Comparison of ENCODE assay signal across 32 mouse cellular contexts in genomic region chr12:80751556-80751955, GRCm38 (mm10). TPM values are rescaled to one million over a fixed set of nuclear protein-coding genes. Genes with fewer than 3 reads are reported as not detected.
"Had no signal": no experiment of that assay in that cellular context is flagged by ENCODE, and none has a peak within 500 bp of the region (broad histone marks: within the 10 kb centered on the region; RNA-seq: fewer than 3 reads in every experiment).

No protein-coding gene starts in this region.

- H3K27ac ChIP-seq: gastrocnemius, adult 2 months; heart, embryonic 10.5 days; hindbrain, embryonic 13.5 days; hindbrain, embryonic 15.5 days; hindbrain, postnatal 0 days; kidney, embryonic 15.5 days; kidney, postnatal 0 days; limb, embryonic 13.5 days; limb, embryonic 15.5 days; liver, embryonic 12.5 days; liver, embryonic 14.5 days had no signal

- H3K36me3 ChIP-seq: heart, embryonic 10.5 days; heart, embryonic 12.5 days; kidney, embryonic 15.5 days; limb, embryonic 13.5 days; limb, embryonic 15.5 days; liver, embryonic 12.5 days had no signal

- H3K9ac ChIP-seq: heart, embryonic 12.5 days; hindbrain, embryonic 13.5 days; hindbrain, embryonic 15.5 days; kidney, embryonic 15.5 days; limb, embryonic 13.5 days; limb, embryonic 15.5 days; liver, embryonic 12.5 days; liver, embryonic 14.5 days had no signal

- H3K4me1 ChIP-seq: heart, embryonic 10.5 days; kidney, embryonic 15.5 days; limb, embryonic 13.5 days; limb, embryonic 15.5 days; liver, embryonic 12.5 days had no signal

- H3K4me3 ChIP-seq: gastrocnemius, adult 2 months; heart, embryonic 10.5 days; heart, embryonic 12.5 days; hindbrain, embryonic 13.5 days; hindbrain, embryonic 15.5 days; kidney, embryonic 15.5 days; limb, embryonic 13.5 days; limb, embryonic 15.5 days; liver, embryonic 12.5 days had no signal

- H3K27me3 ChIP-seq: hindbrain, embryonic 15.5 days had no signal

- H3K9me3 ChIP-seq: heart, embryonic 10.5 days; heart, embryonic 12.5 days; hindbrain, embryonic 15.5 days; kidney, embryonic 15.5 days; limb, embryonic 13.5 days; limb, embryonic 15.5 days; liver, embryonic 12.5 days had no signal

- DNase-seq: gastrocnemius, adult 2 months; gastrocnemius, postnatal 10 days; gastrocnemius, postnatal 25 days; heart, adult 18-20 months; heart, postnatal 14 days; heart, postnatal 36 days; kidney, adult 11 months; kidney, adult 2 months; kidney, adult 9 months; kidney, postnatal 14 days; kidney, postnatal 36 days; layer of hippocampus, adult 9-11 months; layer of hippocampus, postnatal 36 days; left cerebral cortex, postnatal 4 days had no signal

RNA-seq across cellular contexts. Expression of gene Ccdc177, which starts 8.9 kb away (rescaled TPM):
- total RNA-seq: gastrocnemius, adult 2 months; gastrocnemius, postnatal 25 days; granulocyte monocyte progenitor cell, adult 5-6 weeks; heart, postnatal 36 days; hematopoietic stem cell, adult 5-6 weeks; liver, adult 2 months had no signal
- polyA plus RNA-seq: heart, embryonic 14.5 days; heart, embryonic 16.5 days; kidney, adult 2 months; liver, adult 2 months; liver, embryonic 12.5 days; liver, embryonic 14.5 days; liver, embryonic 16.5 days had no signal

RNA-seq across cellular contexts. Expression of gene Plekhd1, which starts 59.2 kb away (rescaled TPM):
- total RNA-seq: gastrocnemius, postnatal 25 days; granulocyte monocyte progenitor cell, adult 5-6 weeks; hematopoietic stem cell, adult 5-6 weeks; liver, adult 2 months had no signal
- polyA plus RNA-seq: limb, embryonic 11.5 days; liver, adult 2 months had no signal
